Mouse (Mus musculus): Measurements from ENCODE around the gene Tmem184b. TPM values are rescaled to one million over a fixed set of nuclear protein-coding genes. Genes with fewer than 3 reads are reported as not detected.

The Tmem184b gene
- total and polyA plus RNA-seq, 3 experiments, result 7.1 to 42.7 (median 21.1) TPM

DNA sequence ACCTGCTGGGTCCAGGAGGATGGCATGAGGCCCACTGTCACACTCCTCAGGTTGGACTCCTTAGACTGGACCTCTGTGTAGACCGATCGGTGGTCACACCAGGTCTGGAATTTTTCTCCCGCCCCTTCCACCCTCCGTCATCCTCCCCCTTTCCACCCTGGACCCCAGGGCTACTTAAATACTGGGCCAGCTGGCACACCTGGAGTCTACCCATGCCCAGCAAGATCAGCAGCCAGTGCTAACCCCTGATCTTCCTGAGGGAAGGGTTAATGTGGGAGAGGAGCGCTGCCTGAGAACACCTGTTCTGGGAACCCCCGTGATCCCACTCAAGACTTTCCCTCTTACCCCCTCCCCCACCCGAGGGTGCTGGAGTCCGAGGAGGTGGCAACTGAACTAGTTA is 54.7 kb downstream of the Tmem184b start:
- Histone ChIP-seq H3K4me3 (replicated peaks in 1 of 3; ENCODE audit: low read depth in 2 of 3, low read length in 2 of 3, poor library complexity in 1 of 3) (peak overlapping the region; percentile 82 to 93 (median 87)), H3K4me1 (ENCODE audit: control insufficient read depth in 1 of 2, insufficient read depth in 2 of 2) (peaks cover 29 to 67% of the 10 kb centered on the region in 2 experiments)
- in situ Hi-C loops (cut with MboI; ENCODE audit: low pct_ligation_motif_present, low pct_unique_long_range_greater_than_20kb, low sequenced_read_pairs), result loop anchor here (25.0 kb wide), 1 partner anchor 436 kb away; the partner anchor contains the start of gene Pdxp

DNA sequence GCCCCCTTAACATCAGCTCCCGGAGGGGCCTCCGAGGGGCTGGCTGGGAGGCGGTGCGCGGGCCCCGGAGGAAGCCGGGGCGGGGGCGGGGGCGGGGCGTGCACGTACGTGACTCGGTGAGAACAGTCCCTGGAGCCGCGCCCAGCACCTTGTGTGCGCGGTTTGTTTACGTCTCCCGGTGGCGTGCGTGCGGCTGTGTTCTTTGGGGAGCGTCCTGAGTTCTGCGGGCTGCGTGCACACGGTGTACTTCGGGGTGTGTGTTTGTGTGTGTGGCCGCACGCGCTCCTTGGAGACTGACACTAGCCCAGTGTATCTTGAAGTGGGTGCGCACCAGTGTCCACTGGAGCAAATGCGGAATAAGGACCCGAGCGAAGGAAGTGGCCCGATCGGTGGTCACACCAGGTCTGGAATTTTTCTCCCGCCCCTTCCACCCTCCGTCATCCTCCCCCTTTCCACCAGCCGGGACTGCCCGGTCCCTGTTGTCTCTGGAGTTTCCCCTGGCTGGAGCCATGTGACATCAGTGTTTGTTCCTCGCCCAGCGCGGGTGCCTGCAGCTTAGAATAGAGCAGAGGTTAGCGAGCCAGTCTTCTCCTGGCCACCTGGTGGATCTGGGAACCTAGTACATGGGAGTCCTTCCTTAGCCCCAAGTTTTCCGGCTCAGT is 55.4 kb downstream of the Tmem184b start:
- H3K9me3 ChIP-seq (replicated peaks; ENCODE audit: low read length), result peaks cover 21% of the 10 kb centered on the region
- peaks cover 28 to 67% of the 10 kb centered on the region in 2 experiments for H3K4me1 ChIP-seq (ENCODE audit: control insufficient read depth in 1 of 2, insufficient read depth in 2 of 2)
- dilution Hi-C loops (cut with MboI; ENCODE audit: extremely low pct_ligation_motif_present, extremely low pct_unique_long_range_greater_than_20kb, low sequenced_read_pairs), result no loop called here
- TF ChIP-seq ETS1 (conservative IDR thresholded peaks at IDR 0.05; ENCODE audit: low read depth, low read length), result peak; percentile 43
- peak; percentile 78 for TF ChIP-seq BHLHE40 (IDR thresholded peaks at IDR 0.05; ENCODE audit: low read depth, low read length)
- peak; percentile 16; the same call in 1 of the 2 replicates for TF ChIP-seq NRF1 (IDR thresholded peaks at IDR 0.05; ENCODE audit: low read depth, low read length)
- TF ChIP-seq SIN3A (IDR thresholded peaks at IDR 0.05; ENCODE audit: low read length), result peak; percentile 74
- no peak for TF ChIP-seq JUN (IDR thresholded peaks at IDR 0.05; ENCODE audit: insufficient read depth, low read depth, low read length)
- TF ChIP-seq ZNF384 (IDR thresholded peaks at IDR 0.05; ENCODE audit: low read depth, low read length), result no peak
- peak; percentile 7; the same call in 1 of the 2 replicates for TF ChIP-seq MEF2A (IDR thresholded peaks at IDR 0.05; ENCODE audit: borderline replicate concordance, low read depth, low read length)
- peak; percentile 27; the same call in 1 of the 2 replicates for TF ChIP-seq NELFE (IDR thresholded peaks at IDR 0.05; ENCODE audit: low read depth, low read length)
- TF ChIP-seq TBP (conservative IDR thresholded peaks at IDR 0.05; ENCODE audit: low read depth, low read length), result no peak
- TF ChIP-seq RAD21 (IDR thresholded peaks at IDR 0.05; ENCODE audit: low read depth, low read length), result no peak
- TF ChIP-seq SMC3 (IDR thresholded peaks at IDR 0.05; ENCODE audit: low read depth, low read length), result no peak
- TF ChIP-seq ELF1 (IDR thresholded peaks at IDR 0.05; ENCODE audit: low read depth, low read length), result peak; percentile 4; the same call in 1 of the 2 replicates
- no peak for TF ChIP-seq JUND (conservative IDR thresholded peaks at IDR 0.05; ENCODE audit: low read depth, low read length)
- TF ChIP-seq ZMIZ1 (IDR thresholded peaks at IDR 0.05; ENCODE audit: low read depth, low read length), result no peak
- peak; percentile 39 for TF ChIP-seq USF1 (IDR thresholded peaks at IDR 0.05; ENCODE audit: low read depth, low read length)
- TF ChIP-seq MYC (IDR thresholded peaks at IDR 0.05; ENCODE audit: low read depth, low read length), result no peak
- TF ChIP-seq ZC3H11A (IDR thresholded peaks at IDR 0.05; ENCODE audit: low read depth, low read length), result no peak
- no peak for TF ChIP-seq EP300 (IDR thresholded peaks at IDR 0.05; ENCODE audit: low read length)
- TF ChIP-seq MAX (IDR thresholded peaks at IDR 0.05; ENCODE audit: low read length), result peak; percentile 71
- TF ChIP-seq MXI1 (IDR thresholded peaks at IDR 0.05; ENCODE audit: low read depth, low read length), result peak; percentile 90; the same call in 1 of the 2 replicates
- no peak for TF ChIP-seq CHD1 (IDR thresholded peaks at IDR 0.05; ENCODE audit: low read depth, low read length)
- peak in 1 of 2 experiments; percentile 8; a peak in 1 of 4 replicates for TF ChIP-seq CTCF (conservative IDR thresholded peaks at IDR 0.05 in 1 of 2, IDR thresholded peaks at IDR 0.05 in 1 of 2; ENCODE audit: low read depth in 2 of 2, low read length in 2 of 2)
- no peak for TF ChIP-seq E2F4 (IDR thresholded peaks at IDR 0.05; ENCODE audit: insufficient replicate concordance, low read depth, low read length)
- TF ChIP-seq MAFK (IDR thresholded peaks at IDR 0.05; ENCODE audit: insufficient replicate concordance, low read length), result no peak
- TF ChIP-seq POLR2AphosphoS2 (IDR thresholded peaks at IDR 0.05; ENCODE audit: low read depth, low read length), result no peak
- TF ChIP-seq TCF12 (IDR thresholded peaks at IDR 0.05; ENCODE audit: low read depth, low read length), result no peak; the same call in 1 of the 2 replicates
- peak; percentile 65 for DNase-seq (ENCODE audit: extremely low read depth)
- no peaks in the 10 kb centered on the region for H3K27me3 ChIP-seq (replicated peaks)
- in situ Hi-C loops (cut with MboI; ENCODE audit: low pct_ligation_motif_present, low pct_unique_long_range_greater_than_20kb, low sequenced_read_pairs), result loop anchor here (25.0 kb wide), 1 partner anchor 436 kb away; the partner anchor contains the start of gene Pdxp
- peak overlapping the region; percentile 86 for H3K4me2 ChIP-seq (ENCODE audit: insufficient read depth, low read depth, poor library complexity, severe bottlenecking)
- peak overlapping the region; percentile 73 for H3K9ac ChIP-seq (ENCODE audit: insufficient read depth, low read depth)
- H3K27ac ChIP-seq (ENCODE audit: insufficient read depth, low read depth), result peak overlapping the region; percentile 72
- H3K36me3 ChIP-seq (replicated peaks in 1 of 2; ENCODE audit: control insufficient read depth in 1 of 2, insufficient read depth in 1 of 2, low read length in 1 of 2), result peaks cover 0 to 25% of the 10 kb centered on the region in 2 experiments
- H3K79me2 ChIP-seq (replicated peaks; ENCODE audit: control insufficient read depth, extremely low read depth, insufficient read depth, poor library complexity, severe bottlenecking), result no peaks in the 10 kb centered on the region; the same call in 1 of the 2 replicates
- peak overlapping the region; percentile 82 to 93 (median 87) for H3K4me3 ChIP-seq (replicated peaks in 1 of 3; ENCODE audit: low read depth in 2 of 3, low read length in 2 of 3, poor library complexity in 1 of 3)

More for the DNA sequence above, 54.7 kb downstream of the Tmem184b start:
- peaks cover under 1% of the 10 kb centered on the region; the same call in 1 of the 2 replicates for H3K79me2 ChIP-seq (replicated peaks; ENCODE audit: control insufficient read depth, extremely low read depth, insufficient read depth, poor library complexity, severe bottlenecking)
- peaks cover 21% of the 10 kb centered on the region for H3K9me3 ChIP-seq (replicated peaks; ENCODE audit: low read length)
- no peaks in the 10 kb centered on the region for H3K27me3 ChIP-seq (replicated peaks)
- no peak for DNase-seq (ENCODE audit: extremely low read depth)
- no peak overlapping the region for H3K27ac ChIP-seq (ENCODE audit: insufficient read depth, low read depth)
- peaks cover 0 to 32% of the 10 kb centered on the region in 2 experiments for H3K36me3 ChIP-seq (replicated peaks in 1 of 2; ENCODE audit: control insufficient read depth in 1 of 2, insufficient read depth in 1 of 2, low read length in 1 of 2)
- dilution Hi-C loops (cut with MboI; ENCODE audit: extremely low pct_ligation_motif_present, extremely low pct_unique_long_range_greater_than_20kb, low sequenced_read_pairs), result no loop called here
- H3K9ac ChIP-seq (ENCODE audit: insufficient read depth, low read depth), result peak overlapping the region; percentile 73
- TF ChIP-seq BHLHE40 (IDR thresholded peaks at IDR 0.05; ENCODE audit: low read depth, low read length), result no peak
- TF ChIP-seq USF1 (IDR thresholded peaks at IDR 0.05; ENCODE audit: low read depth, low read length), result no peak
- no peak for TF ChIP-seq GABPA (IDR thresholded peaks at IDR 0.05; ENCODE audit: insufficient replicate concordance, low read depth, low read length)
- no peak for TF ChIP-seq NELFE (IDR thresholded peaks at IDR 0.05; ENCODE audit: low read depth, low read length)
- TF ChIP-seq MAZ (IDR thresholded peaks at IDR 0.05; ENCODE audit: low read depth, low read length), result no peak
- TF ChIP-seq ZC3H11A (IDR thresholded peaks at IDR 0.05; ENCODE audit: low read depth, low read length), result no peak
- TF ChIP-seq PAX5 (IDR thresholded peaks at IDR 0.05; ENCODE audit: low read length), result no peak
- TF ChIP-seq HCFC1 (IDR thresholded peaks at IDR 0.05; ENCODE audit: low read depth, low read length), result no peak
- no peak for TF ChIP-seq MEF2A (IDR thresholded peaks at IDR 0.05; ENCODE audit: borderline replicate concordance, low read depth, low read length)
- no peak for TF ChIP-seq CHD1 (IDR thresholded peaks at IDR 0.05; ENCODE audit: low read depth, low read length)
- TF ChIP-seq ZMIZ1 (IDR thresholded peaks at IDR 0.05; ENCODE audit: low read depth, low read length), result no peak
- no peak for TF ChIP-seq SIN3A (IDR thresholded peaks at IDR 0.05; ENCODE audit: low read length)
- TF ChIP-seq KAT2A (IDR thresholded peaks at IDR 0.05; ENCODE audit: insufficient replicate concordance, low read length), result no peak
- no peak for TF ChIP-seq SMC3 (IDR thresholded peaks at IDR 0.05; ENCODE audit: low read depth, low read length)
- H3K4me2 ChIP-seq (ENCODE audit: insufficient read depth, low read depth, poor library complexity, severe bottlenecking), result peak overlapping the region; percentile 86
